Mouse (Mus musculus): ENCODE measurements at regions not wholly inside any gene's neighbourhood (a gene's known extent, or its start where the extent isn't known, plus 50 kb on each side); places are given as distances from the start of the nearest gene placed in this dataset.

DNA sequence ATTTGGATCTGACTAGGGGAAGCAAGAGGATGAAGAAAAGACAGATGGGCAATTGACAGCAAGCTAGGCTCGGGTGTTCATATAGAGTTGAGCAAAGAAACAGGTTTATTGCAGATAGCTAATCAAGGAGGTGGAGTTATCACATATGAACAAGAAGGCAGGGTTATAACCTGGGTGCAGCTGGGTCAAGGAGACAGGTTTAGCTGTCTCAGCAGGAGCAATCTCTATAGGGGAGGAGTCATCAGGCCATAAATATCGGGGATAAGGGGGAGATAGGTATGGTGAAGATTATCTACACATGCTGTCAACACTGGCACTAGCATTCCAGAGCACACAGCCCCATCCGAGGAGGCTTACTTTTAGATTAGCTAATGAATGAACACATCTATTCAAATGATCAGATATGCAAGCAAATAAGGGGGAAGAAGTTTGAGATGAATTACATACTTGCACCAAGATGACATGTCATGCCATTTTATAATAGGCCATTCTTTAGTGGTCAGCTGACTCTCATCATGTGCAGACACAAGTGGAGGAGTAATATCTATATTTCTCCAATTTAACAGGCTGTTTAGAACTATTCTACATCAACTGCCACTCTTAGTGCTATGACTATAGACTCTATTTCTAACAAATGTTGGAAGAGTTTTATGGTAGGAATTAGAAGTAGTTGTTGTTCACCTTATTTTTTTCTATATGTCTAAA is 76.9 kb downstream of the Lhx9 start:
- DNase-seq, result no peak

DNA sequence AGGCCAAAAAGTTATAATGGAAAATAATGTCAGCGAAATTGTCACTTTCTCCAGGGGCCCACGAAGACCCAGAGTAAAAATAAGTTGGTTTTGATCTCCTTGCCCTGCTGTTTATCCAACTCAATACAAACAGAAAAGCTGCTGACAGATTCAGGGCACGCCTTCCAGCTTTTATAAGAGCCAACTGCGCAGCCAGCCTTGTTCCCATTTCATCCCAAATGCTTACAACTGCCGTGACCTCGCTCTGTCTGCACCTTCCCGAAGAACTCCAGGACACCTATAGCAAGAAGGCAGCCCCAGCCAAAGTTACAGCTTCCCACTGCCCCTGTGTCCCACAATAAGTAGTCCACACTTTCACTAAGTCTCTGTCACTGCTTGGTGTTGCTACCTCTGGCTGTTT is 85.5 kb downstream of the Lhx9 start:
- no peak for DNase-seq

DNA sequence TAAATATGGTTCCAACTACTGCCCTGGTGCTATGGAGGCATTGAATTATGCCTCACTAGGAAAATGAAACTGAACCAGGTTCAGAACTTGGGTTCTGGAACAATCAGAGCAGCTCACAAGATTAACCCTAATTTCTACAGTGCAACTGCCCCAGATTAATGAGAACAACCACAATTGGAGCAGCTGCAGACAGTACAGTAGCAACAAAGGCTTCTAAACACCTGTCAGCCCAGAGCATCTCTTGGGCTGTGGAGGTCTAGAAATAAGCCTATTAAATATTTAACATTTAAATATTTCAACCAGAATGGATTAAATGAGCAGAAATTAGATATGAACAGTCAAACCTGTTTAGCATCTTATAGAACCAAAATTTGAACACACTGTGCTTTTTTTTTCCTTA is 90.6 kb downstream of the Lhx9 start:
- DNase-seq, result no peak

DNA sequence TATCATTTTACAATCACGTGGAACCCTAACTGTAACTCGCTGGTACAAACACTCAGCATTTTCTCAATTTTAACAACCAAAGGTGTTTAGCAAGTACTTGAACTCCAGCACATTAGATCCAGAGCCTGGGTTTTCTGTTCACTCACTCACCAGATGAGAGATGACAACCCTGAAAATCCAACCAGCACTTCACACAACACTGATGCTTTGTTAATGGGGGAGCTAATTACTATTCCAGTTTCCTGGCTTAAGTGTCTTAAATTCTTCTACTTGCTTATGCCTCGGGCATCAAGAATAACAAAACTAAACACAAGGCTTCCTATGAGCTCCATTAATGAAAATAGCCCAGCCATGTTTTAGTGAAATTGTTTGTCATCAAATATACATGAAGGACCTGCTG is 113.4 kb upstream of the Nek7 start:
- DNase-seq, result no peak

DNA sequence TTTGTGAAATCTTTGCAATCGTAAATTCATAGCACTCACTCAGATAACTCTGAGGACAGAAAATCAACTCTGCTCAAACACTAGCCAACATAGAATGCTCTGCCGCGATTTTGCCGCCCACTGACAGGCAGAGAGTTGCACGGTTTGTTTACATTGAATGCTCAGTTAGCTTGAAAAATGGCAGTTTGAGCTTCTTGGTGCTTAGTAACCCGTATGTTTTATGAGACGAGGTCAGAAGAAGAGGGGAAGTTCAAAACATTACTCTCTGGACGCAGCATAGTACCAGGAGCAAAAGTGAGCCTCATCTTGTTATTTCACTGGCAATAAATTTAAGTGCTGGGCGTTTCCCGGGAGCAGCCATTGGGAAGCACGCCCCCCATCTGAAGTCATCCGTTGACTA is 111.1 kb upstream of the Nek7 start:
- DNase-seq, result no peak

DNA sequence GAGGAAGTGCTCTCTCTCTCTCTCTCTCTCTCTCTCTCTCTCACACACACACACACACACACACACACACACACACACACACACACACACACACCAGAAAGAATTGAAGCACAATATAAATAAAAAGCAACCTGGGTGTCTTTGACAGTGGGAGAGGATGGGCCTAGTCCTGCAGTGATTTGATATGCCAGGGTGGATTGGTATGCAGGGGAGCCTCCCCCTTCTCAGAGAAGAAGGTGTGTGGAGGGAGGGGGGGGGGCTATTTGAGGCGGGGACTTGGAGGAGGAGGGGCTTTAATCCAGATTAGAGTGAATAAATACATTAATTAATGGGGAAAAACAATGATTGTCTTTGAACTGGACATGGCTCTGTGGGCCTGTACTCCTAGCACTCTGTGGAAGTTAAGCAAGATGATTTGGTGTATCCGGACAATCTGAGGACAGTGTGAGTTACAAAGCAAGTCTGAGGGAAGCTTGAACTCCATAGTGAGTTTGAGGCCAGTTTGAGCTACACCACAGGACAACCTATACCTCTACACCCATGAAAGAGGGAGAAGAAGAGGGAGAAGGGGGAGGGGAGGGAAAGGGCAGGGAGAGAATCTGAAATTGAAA is 109.3 kb upstream of the Nek7 start:
- DNase-seq, result no peak

DNA sequence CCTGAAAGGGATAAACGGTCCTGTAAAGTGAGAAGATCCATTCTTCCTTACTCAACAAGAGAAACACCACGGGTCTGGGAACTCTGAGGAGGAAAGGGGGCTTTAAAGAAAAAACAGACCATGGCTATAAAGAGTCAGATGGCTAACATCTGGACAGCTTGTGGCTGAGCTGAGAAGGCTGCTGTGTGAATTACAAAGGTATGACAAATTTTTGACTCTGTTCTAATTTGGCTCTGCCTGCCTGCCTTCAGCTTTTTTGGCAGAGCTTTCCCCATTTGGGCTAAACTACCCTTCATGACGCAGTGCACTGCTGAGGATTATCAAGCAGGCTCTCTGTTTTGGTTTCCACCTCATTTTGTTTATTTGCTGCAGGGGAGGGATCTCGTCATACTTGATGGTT is 100.8 kb upstream of the Nek7 start:
- DNase-seq, result no peak

DNA sequence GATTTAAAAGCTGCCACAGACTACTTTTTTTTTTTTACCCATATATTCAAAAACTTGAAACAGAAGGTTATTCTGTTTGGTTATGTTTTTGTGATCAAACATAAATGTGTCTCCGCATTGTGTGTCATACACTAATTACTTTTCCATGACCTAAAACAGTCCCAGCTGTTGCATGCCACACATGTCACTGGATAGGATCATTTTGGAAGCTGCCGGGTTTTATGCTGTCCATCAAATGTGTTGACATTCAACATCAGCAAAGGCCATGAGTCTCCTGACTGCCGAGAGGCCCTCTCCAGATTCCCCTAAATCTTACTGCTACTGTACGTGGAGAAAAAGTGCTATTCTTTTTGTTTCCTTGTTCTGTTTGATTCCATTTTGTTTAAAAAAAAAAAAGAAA is 99.4 kb upstream of the Nek7 start:
- no peak for DNase-seq

DNA sequence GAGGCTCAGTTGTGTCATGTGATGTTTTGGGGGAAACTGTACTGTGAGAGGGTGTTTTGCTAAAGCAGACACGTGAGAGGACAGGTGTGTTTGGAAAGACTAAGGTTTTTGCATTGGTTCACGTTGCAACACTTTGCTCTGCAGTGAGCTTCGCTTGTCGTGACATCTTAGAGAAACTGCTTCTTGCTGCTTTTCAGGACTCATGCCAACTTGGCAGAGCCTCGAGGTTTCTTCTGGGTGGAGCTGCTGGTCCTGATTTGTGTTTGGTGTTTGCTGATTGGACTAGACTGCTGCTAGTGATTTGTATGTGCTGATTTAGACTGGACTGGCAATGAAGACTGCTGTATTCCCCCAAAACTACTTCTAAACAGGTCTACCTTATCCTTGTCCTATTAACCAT is 97.0 kb upstream of the Nek7 start:
- no peak for DNase-seq

DNA sequence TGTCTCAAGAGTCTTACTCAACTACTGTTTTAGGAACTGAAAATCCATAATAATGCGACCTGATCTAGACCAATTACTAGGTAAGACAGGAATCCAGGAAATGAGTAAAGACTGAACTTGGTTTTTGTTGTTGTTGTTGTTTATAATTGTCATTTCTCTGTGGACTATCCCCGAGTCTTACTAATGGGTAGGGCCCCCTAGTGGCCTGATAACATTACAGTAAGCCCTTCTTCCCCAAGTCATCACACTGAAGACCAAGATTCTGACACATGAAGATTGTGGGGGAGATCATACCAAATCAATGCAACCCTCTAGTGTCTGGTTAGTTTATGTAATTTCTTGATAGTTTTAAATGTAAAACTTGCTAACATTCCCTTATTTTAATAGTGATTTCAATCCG is 95.2 kb upstream of the Nek7 start:
- peak in 1 of 2 experiments; percentile 4 for DNase-seq

DNA sequence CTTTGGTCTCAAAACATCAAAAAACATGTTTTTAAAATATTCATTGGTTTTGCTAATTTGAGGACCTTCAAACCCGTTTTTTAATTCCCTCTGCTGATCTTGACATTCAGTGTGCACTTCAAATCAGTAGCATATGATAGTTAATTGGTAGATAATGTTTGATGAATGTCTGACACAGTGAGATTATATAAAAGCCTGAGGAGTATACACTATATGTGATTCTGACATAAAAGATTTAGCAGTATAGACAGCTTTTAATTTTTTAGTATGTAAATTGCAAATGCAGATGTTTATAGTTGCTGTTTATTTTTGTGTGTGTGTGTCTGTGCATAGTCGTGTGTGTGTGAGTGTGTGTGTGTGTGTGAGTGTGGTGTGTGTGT is 89.3 kb upstream of the Nek7 start:
- DNase-seq, result no peak

DNA sequence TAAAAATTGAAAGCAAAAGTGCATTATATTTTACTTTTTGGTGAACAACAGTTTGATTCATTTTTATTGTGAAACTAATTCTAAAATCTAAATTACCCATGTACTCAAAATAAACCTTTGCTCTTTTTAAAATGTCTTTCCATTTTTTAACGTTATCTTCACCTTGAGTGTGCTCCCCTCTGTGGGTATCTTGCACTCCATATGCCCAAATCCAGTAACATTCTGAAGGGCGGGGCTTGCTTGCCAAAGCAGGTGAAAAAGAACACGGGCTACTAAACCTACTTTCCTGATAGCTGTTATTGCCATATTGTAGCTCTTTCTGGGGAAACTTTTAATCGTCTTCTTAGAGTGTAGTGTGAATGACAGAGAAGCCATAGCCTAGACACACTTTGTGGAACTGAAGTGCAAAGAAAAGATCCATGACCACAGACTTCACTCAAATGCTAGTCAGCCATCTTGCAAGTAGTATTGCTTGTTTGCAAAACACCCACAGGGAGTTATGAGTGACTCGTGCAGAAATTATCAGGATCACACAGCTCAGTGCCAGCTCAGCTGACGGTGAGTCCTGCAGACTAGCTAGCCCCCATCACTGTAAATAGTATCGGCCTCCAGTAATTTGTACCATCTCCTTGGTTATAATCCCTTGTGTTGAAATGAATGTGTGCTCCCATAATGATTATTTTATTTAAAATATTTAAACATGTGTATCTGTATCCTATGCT is 88.7 kb upstream of the Nek7 start:
- DNase-seq, result no peak

DNA sequence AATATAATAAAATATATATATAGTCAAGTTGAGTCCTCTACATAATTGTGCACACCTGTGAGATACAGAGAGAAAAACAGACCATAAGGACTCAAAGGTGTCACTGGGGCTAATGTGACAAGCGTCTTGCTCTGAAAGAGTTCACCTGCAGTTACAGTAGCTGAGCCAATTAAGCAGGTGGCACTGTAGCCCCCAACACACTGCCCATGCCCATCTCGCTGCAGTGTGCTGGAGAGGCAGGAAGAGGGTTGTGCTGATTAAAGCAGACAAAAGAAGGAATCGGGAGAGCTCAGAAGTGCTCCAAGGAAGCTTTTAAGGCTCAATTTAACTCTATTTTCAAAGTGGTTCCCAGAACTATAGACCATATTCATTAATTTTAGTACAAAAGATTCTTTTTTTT is 88.0 kb upstream of the Nek7 start:
- no peak for DNase-seq

DNA sequence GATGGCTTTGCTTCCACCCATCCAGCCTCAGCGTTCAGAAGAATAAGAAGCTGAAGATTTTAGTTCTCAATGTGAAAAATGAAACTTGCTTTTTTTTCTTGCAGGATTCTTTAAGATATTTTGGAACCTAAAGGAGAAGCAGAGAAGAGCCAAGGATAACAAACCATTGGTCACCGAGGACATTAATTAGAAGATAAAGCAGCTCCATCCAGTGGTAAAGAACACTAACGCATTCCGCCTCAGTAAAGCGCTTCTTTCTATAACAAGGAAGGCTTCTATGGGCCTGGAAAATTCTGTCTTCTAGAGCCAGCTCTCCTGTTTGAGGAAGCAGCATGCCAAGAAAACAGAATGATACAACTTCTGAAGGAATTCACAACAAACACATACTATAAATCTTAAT is 83.3 kb upstream of the Nek7 start:
- DNase-seq, result no peak

DNA sequence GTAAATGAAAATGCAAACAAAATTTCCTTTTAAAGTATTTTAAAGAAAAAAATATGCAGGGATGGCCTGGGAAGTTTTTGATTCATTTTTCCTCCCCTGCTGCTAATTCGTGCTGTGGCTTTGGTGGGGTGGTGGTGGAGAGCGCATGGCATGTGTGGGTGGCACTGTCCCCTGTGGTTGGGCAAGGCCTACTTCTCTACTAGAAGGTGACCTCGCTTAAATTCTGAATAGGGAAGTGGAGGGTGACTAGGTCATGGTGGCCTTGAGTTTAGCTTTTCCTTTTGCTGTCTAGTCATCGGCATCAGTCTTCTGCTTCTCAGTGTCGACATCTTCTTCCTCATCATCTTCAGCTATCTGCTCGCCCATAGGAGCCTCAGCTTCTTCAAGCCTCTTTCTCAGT is 69.3 kb upstream of the Nek7 start:
- no peak for DNase-seq

DNA sequence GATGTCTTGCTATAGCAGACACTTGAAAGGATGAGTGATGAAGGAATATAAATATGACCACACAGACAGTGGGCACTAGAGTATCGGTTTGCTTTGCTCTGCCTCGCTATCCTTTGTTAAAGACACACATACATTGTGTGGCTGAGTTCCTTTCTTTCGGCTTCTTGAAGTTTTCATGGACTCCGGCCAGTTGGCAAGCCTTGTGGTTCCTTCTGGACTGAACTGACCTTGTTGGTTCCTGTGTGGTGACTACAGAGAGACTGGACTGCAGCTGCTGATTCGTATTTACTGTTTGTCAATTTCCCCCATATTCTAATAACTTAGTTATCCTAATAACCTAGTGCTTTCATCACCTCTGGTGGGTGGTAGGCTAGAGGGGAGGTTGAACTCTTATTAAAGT is 66.8 kb upstream of the Nek7 start:
- no peak for DNase-seq

DNA sequence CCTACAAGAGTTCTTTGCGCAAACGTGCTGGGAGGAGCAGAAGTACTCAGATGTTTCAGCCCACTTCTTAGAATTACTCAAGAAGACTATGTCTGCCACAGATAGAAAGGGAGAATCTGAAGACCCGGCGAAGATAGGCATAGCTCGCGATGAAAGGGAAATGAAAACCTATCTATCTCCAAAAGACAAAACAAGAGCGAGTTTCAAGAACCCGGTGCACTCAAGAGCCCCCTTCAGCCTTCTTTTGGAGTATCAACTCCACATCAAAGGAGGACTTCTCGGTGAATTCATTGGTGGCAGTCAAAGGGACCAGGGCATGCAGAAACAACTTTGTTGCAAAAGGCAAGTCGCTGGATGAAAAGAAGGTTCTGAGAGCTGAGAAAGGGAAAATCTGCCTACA is 63.8 kb upstream of the Nek7 start:
- DNase-seq, result peak in 1 of 2 experiments; percentile 24

DNA sequence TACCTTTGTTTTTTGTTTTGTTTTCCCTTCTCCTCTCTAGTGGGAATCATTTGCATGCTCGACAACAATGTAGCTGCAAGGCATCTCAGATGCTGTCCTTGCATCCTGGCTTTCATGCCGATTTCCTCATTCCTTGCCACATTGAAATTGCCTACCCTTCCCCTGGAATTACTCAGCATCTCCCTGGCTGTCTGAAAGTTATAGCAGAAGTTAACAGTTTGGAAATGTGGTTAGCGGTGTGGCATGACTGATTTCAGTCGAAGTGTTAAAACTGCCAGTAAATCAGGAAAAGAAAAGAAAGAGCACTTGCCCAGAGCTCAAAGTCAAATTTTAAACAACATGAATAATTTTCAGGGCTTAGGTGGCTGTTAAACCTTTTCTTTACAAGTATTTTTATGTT is 62.0 kb upstream of the Nek7 start:
- no peak for DNase-seq

DNA sequence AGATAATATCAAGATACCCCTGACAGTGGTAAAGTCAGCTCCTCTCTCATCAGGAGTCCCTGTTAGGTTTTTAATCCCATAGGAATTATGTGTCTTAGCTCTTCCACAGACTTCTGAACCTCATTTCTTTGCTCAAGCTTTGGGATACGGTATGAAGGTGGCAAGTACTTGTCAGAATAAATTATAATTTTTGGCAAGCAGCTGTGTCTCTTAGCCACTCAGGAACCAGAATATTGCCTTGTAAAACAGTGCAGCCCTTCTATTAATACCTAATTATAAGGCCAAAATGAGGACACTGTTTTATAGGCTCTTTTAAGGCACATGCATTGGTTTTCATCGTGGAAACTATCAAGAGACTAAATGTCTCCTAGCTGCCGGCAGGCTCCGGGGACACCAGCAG is 54.3 kb upstream of the Nek7 start:
- DNase-seq, result no peak
